Mouse (Mus musculus): ENCODE results near the gene Rps8. TPM values are rescaled to one million over a fixed set of nuclear protein-coding genes. Genes with fewer than 3 reads are reported as not detected.

The Rps8 gene
- polyA plus RNA-seq, 1 experiment from 2014 or later: 681 TPM

DNA sequence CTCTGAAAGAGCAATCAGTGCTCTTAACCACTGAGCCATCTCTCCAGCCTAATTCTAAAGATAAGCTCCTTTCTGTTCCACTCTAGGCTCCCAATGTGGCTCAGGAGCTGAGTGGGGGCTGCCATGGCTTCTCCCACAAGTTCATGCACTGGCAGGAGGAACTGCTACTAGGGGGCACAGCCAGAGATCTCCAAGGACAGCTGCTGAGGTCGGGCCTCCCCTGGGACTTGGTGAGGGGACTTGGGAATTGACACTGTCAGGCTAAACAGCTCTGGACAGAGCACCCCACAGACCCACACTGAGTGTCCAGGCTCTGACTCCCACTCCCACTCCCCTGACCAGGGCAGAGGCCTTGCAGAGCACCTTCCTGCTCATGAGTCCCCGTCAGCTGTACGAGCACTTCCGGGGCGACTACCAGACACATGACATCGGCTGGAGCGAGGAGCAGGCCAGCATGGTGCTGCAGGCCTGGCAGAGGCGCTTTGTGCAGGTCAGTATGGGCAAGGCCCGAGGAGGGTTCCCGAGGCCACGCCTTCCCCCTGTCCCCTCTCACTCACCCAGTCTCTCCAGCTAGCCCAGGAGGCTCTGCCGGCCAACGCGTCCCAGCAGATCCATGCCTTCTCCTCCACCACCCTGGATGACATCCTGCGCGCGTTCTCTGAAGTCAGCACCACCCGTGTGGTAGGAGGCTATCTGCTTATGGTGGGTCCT lies 48.1 kb downstream of the Rps8 start:
- Histone ChIP-seq H3K27me3 (replicated peaks; ENCODE audit: insufficient read depth, low read length) (no peaks in the 10 kb centered on the region), H3K9ac (replicated peaks; ENCODE audit: low read depth) (no peak overlapping the region), H3K4me1 (ENCODE audit: insufficient read depth, low read depth, low read length) (no peaks in the 10 kb centered on the region), H3K4me2 (replicated peaks; ENCODE audit: low read depth, low read length) (no peak overlapping the region), H3K36me3 (ENCODE audit: insufficient read depth, low read length) (no peaks in the 10 kb centered on the region), H3K27ac (ENCODE audit: low read length) (no peak overlapping the region), H3K4me3 (ENCODE audit: low read depth, low read length) (no peak overlapping the region), H3K9me3 (ENCODE audit: low read length) (no peaks in the 10 kb centered on the region)
- ATAC-seq (no peak), DNase-seq (ENCODE audit: low spot score) (no peak)
- WGBS: 89% methylated on average over 18 of the region's 18 CpGs
- TF ChIP-seq EP300 (IDR thresholded peaks at IDR 0.05) (no peak), CTCF (IDR thresholded peaks at IDR 0.05) (no peak)

DNA sequence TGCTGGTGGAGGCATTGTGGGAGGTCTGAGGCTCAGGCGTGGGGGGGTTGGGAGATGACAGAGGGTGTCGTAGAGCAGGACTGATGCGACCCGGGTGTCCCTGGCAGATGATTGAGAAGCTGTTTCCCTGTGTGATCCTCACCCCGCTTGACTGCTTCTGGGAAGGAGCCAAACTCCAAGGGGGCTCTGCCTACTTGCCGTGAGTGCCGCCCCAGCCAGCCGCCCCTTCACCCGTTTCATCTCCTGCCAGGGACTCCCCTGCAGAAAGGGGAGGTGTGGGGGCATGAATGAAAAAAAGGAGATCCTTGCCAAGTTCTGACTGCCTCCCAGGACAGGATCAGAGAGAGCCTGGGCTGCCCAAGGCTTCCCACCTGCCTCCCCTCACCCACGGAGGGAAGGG lies 50.9 kb downstream of the Rps8 start:
- Histone ChIP-seq H3K9ac (replicated peaks; ENCODE audit: low read depth) (no peak overlapping the region), H3K4me2 (replicated peaks; ENCODE audit: low read depth, low read length) (no peak overlapping the region), H3K4me1 (ENCODE audit: insufficient read depth, low read depth, low read length) (no peaks in the 10 kb centered on the region), H3K27me3 (replicated peaks; ENCODE audit: insufficient read depth, low read length) (no peaks in the 10 kb centered on the region), H3K27ac (ENCODE audit: low read length) (no peak overlapping the region), H3K36me3 (ENCODE audit: insufficient read depth, low read length) (no peaks in the 10 kb centered on the region), H3K4me3 (ENCODE audit: low read depth, low read length) (no peak overlapping the region), H3K9me3 (ENCODE audit: low read length) (no peaks in the 10 kb centered on the region)
- WGBS: 42% methylated on average over 10 of the region's 10 CpGs
- DNase-seq (ENCODE audit: low spot score) (no peak), ATAC-seq (no peak)
- TF ChIP-seq EP300 (IDR thresholded peaks at IDR 0.05) (no peak), CTCF (IDR thresholded peaks at IDR 0.05) (no peak)

DNA sequence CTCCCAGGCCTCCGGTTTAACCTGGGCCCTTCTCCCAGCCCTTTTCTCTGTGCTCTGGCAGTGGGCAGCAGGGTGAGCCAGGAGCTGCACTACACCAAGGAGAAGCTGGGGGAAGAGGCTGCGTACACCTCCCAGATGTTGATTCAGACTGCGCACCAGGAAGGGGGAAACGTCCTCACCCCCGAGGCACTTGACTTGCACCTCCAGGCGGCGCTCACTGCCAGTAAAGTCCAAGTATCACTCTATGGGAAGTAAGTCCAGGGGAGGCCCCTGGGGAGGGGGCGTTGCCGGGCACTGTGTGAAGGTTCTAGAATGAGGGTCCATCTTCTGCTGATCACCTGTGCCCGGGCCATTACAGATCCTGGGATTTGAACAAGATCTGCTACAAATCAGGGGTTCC lies 51.4 kb downstream of the Rps8 start:
- Histone ChIP-seq H3K27me3 (replicated peaks; ENCODE audit: insufficient read depth, low read length) (no peaks in the 10 kb centered on the region), H3K27ac (ENCODE audit: low read length) (no peak overlapping the region), H3K36me3 (ENCODE audit: insufficient read depth, low read length) (no peaks in the 10 kb centered on the region), H3K4me3 (ENCODE audit: low read depth, low read length) (no peak overlapping the region), H3K4me1 (ENCODE audit: insufficient read depth, low read depth, low read length) (no peaks in the 10 kb centered on the region), H3K4me2 (replicated peaks; ENCODE audit: low read depth, low read length) (no peak overlapping the region), H3K9me3 (ENCODE audit: low read length) (no peaks in the 10 kb centered on the region), H3K9ac (replicated peaks; ENCODE audit: low read depth) (no peak overlapping the region)
- DNase-seq (ENCODE audit: low spot score) (no peak), ATAC-seq (no peak)
- 68% methylated on average over 10 of the region's 10 CpGs for WGBS
- peak; percentile 30; the same call in 1 of the 2 replicates for TF ChIP-seq CTCF (IDR thresholded peaks at IDR 0.05)
- TF ChIP-seq EP300 (IDR thresholded peaks at IDR 0.05): no peak

Small RNA genes lying within 50 kb of the gene (microRNA-seq; reads per million reads assigned to microRNA genes)
- gene Gm22398: not detected

Other genes starting within 250 kb of the Rps8 start
- 76.6 and 82.0 TPM in 2 replicates for gene Urod, start 161.8 kb downstream of the Rps8 start, polyA plus RNA-seq (2015; fragmentation: Nextera tagmentation; extraction: Ambion mirVana)
- 9.6 and 10.2 TPM in 2 replicates for gene Hectd3, start 160.9 kb downstream of the Rps8 start, polyA plus RNA-seq (2015; fragmentation: Nextera tagmentation; extraction: Ambion mirVana)
- gene Eif2b3, start 136.8 kb downstream of the Rps8 start, polyA plus RNA-seq (2015; fragmentation: Nextera tagmentation; extraction: Ambion mirVana): 21.9 and 24.7 TPM in 2 replicates
- gene Ptch2, start 60.2 kb downstream of the Rps8 start, polyA plus RNA-seq (2015; fragmentation: Nextera tagmentation; extraction: Ambion mirVana): 3.6 and 4.0 TPM in 2 replicates
- 3.8 and 4.3 TPM in 2 replicates for gene Btbd19, start 30.5 kb downstream of the Rps8 start, polyA plus RNA-seq (2015; fragmentation: Nextera tagmentation; extraction: Ambion mirVana)
- gene Tctex1d4, start 29.4 kb downstream of the Rps8 start, polyA plus RNA-seq (2015; fragmentation: Nextera tagmentation; extraction: Ambion mirVana): 26.1 and 27.2 TPM in 2 replicates
- 4.0 and 5.0 TPM in 2 replicates for gene Plk3, start 22.3 kb downstream of the Rps8 start, polyA plus RNA-seq (2015; fragmentation: Nextera tagmentation; extraction: Ambion mirVana)
- gene Kif2c, start 26.4 kb upstream of the Rps8 start, polyA plus RNA-seq (2015; fragmentation: Nextera tagmentation; extraction: Ambion mirVana): 2.0 and 3.0 TPM in 2 replicates
- gene Tmem53, start 95.7 kb upstream of the Rps8 start, polyA plus RNA-seq (2015; fragmentation: Nextera tagmentation; extraction: Ambion mirVana): 23.5 and 27.6 TPM in 2 replicates
- gene Armh1, start 95.9 kb upstream of the Rps8 start, polyA plus RNA-seq (2015; fragmentation: Nextera tagmentation; extraction: Ambion mirVana): 3.8 and 5.0 TPM in 2 replicates